Mouse (Mus musculus): ENCODE data around the gene Gpr37l1. TPM values are rescaled to one million over a fixed set of nuclear protein-coding genes. Genes with fewer than 3 reads are reported as not detected.
"Not testable (repeated sequence)": the region's sequence is repeated elsewhere in the genome, so short reads cannot be mapped to it uniquely, and the experiment has no call there.

The Gpr37l1 gene
- polyA plus RNA-seq, 1 experiment from 2014 or later = 0.71 TPM

GRCm38 (mm10) chr1:135124573-135125363 is 42.7 kb downstream of the Gpr37l1 start:
- Histone ChIP-seq H3K36me3 (ENCODE audit: control insufficient read depth, insufficient read depth, low read length) (no peaks in the 10 kb centered on the region), H3K27ac (ENCODE audit: low read length) (no peak overlapping the region), H3K9ac (ENCODE audit: low read depth, low read length) (no peak overlapping the region), H3K27me3 (replicated peaks; ENCODE audit: control insufficient read depth, insufficient read depth, low read length) (peaks cover 5% of the 10 kb centered on the region; the same call in 1 of the 2 replicates), H3K4me3 (ENCODE audit: low read length) (no peak overlapping the region), H3K4me2 (ENCODE audit: low read depth, low read length) (no peak overlapping the region), H3K4me1 (ENCODE audit: control insufficient read depth, insufficient read depth, low read length) (no peaks in the 10 kb centered on the region), H3K9me3 (ENCODE audit: control insufficient read depth, low read length) (no peaks in the 10 kb centered on the region)
- 90% methylated on average over 8 of the region's 8 CpGs for WGBS
- ATAC-seq = no peak

GRCm38 (mm10) chr1:135112661-135113060 is 54.8 kb downstream of the Gpr37l1 start:
- no peak overlapping the region for H3K4me2 ChIP-seq (ENCODE audit: low read depth, low read length)
- no peak overlapping the region for H3K27ac ChIP-seq (ENCODE audit: low read length)
- no peak for ATAC-seq
- no peaks in the 10 kb centered on the region for H3K4me1 ChIP-seq (ENCODE audit: control insufficient read depth, insufficient read depth, low read length)
- no peaks in the 10 kb centered on the region for H3K9me3 ChIP-seq (ENCODE audit: control insufficient read depth, low read length)
- H3K9ac ChIP-seq (ENCODE audit: low read depth, low read length) = no peak overlapping the region
- H3K36me3 ChIP-seq (ENCODE audit: control insufficient read depth, insufficient read depth, low read length) = no peaks in the 10 kb centered on the region
- H3K4me3 ChIP-seq (ENCODE audit: low read length) = no peak overlapping the region
- WGBS = 8% methylated on average over 8 of the region's 8 CpGs
- 0 out of 2 replicates have a peak, but pooled peaks cover under 1% of the 10 kb centered on the region for H3K27me3 ChIP-seq (replicated peaks; ENCODE audit: control insufficient read depth, insufficient read depth, low read length)

DNA sequence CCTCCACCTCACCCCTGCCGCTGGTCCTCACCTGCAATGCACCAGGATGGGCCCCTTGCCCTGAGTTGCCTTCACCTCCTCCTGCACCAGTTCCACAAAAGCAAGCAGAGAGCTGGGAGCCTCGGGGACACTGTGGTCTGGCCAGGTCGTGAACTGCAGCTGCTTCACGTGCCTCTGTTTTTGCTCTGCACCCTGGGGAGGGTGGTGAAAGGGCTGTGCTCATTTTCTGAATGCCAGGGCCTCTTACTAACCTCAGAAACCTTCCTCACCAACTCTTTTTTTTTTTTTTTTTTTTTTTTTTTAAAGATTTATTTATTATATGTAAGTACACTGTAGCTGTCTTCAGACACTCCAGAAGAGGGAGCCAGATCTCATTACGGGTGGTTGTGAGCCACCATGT is 56.2 kb downstream of the Gpr37l1 start:
- not testable (repeated sequence) for H3K4me1 ChIP-seq (ENCODE audit: control insufficient read depth, insufficient read depth, low read length); H3K9me3 ChIP-seq (ENCODE audit: control insufficient read depth, low read length); ATAC-seq; H3K27me3 ChIP-seq (replicated peaks; ENCODE audit: control insufficient read depth, insufficient read depth, low read length); H3K9ac ChIP-seq (ENCODE audit: low read depth, low read length); H3K4me2 ChIP-seq (ENCODE audit: low read depth, low read length); H3K36me3 ChIP-seq (ENCODE audit: control insufficient read depth, insufficient read depth, low read length); H3K27ac ChIP-seq (ENCODE audit: low read length); H3K4me3 ChIP-seq (ENCODE audit: low read length)
- WGBS = 57% methylated on average over 4 of the region's 5 CpGs

Other genes starting within 250 kb of the Gpr37l1 start
- gene Ppp1r12b, start 211.7 kb downstream of the Gpr37l1 start, polyA plus RNA-seq (2015; fragmentation: Nextera tagmentation; extraction: Ambion mirVana) = 13.9 and 18.5 TPM in 2 replicates
- gene Ube2t, start 205.1 kb downstream of the Gpr37l1 start, polyA plus RNA-seq (2015; fragmentation: Nextera tagmentation; extraction: Ambion mirVana) = 23.2 and 28.4 TPM in 2 replicates
- 0.43 and 0.44 TPM in 2 replicates for gene Lgr6, start 62.4 kb downstream of the Gpr37l1 start, polyA plus RNA-seq (2015; fragmentation: Nextera tagmentation; extraction: Ambion mirVana)
- 2.2 and 2.9 TPM in 2 replicates for gene Ptpn7, start 35.0 kb downstream of the Gpr37l1 start, polyA plus RNA-seq (2015; fragmentation: Nextera tagmentation; extraction: Ambion mirVana)
- 21.4 and 56.5 TPM in 2 replicates for gene Arl8a, start 20.9 kb downstream of the Gpr37l1 start, polyA plus RNA-seq (2015; fragmentation: Nextera tagmentation; extraction: Ambion mirVana)
- 264 and 267 TPM in 2 replicates for gene Elf3, start 90.9 kb upstream of the Gpr37l1 start, polyA plus RNA-seq (2015; fragmentation: Nextera tagmentation; extraction: Ambion mirVana)
- 174 and 193 TPM in 2 replicates for gene Rnpep, start 116.4 kb upstream of the Gpr37l1 start, polyA plus RNA-seq (2015; fragmentation: Nextera tagmentation; extraction: Ambion mirVana)
- gene Timm17a, start 146.1 kb upstream of the Gpr37l1 start, polyA plus RNA-seq (2015; fragmentation: Nextera tagmentation; extraction: Ambion mirVana) = 247 and 268 TPM in 2 replicates
- gene Lmod1, start 157.1 kb upstream of the Gpr37l1 start, polyA plus RNA-seq (2015; fragmentation: Nextera tagmentation; extraction: Ambion mirVana) = 10.6 and 11.7 TPM in 2 replicates
- 19.3 and 22.4 TPM in 2 replicates for gene Shisa4, start 207.6 kb upstream of the Gpr37l1 start, polyA plus RNA-seq (2015; fragmentation: Nextera tagmentation; extraction: Ambion mirVana)